Mouse (Mus musculus): ENCODE data around the gene Csnk2b. TPM values are rescaled to one million over a fixed set of nuclear protein-coding genes. Genes with fewer than 3 reads are reported as not detected.
A peak's percentile ranks its signal among the peaks of the same experiment; 100 is the strongest.

Csnk2b gene
- polyA plus RNA-seq, 1 experiment: 515 TPM

GRCm38 (mm10) chr17:35164218-35164567, 42.3 kb upstream of the Csnk2b start:
- peak; percentile 33 for DNase-seq
- Histone ChIP-seq H3K36me3 (ENCODE audit: control insufficient read depth, insufficient read depth, low read length) (peaks cover 26% of the 10 kb centered on the region), H3K27ac (ENCODE audit: control insufficient read depth, insufficient read depth, low read length) (peak overlapping the region; percentile 80), H3K4me3 (ENCODE audit: control insufficient read depth, insufficient read depth, low read length) (peak overlapping the region; percentile 90), H3K4me1 (replicated peaks; ENCODE audit: control insufficient read depth, insufficient read depth, low read length) (peaks cover 16% of the 10 kb centered on the region), H3K27me3 (ENCODE audit: control insufficient read depth, insufficient read depth, low read length) (no peaks in the 10 kb centered on the region)
- under 1% methylated on average over 28 of the region's 28 CpGs for WGBS
- TF ChIP-seq CTCF (IDR thresholded peaks at IDR 0.05; ENCODE audit: borderline replicate concordance, control insufficient read depth, extremely low read depth, insufficient read depth, low read length, poor library complexity): no peak

GRCm38 (mm10) chr17:35163326-35164081, 41.7 kb upstream of the Csnk2b start:
- no peak for DNase-seq
- peak overlapping the region; percentile 80; the same call in 1 of the 2 replicates for H3K27ac ChIP-seq (ENCODE audit: control insufficient read depth, insufficient read depth, low read length)
- peaks cover 14% of the 10 kb centered on the region for H3K4me1 ChIP-seq (replicated peaks; ENCODE audit: control insufficient read depth, insufficient read depth, low read length)
- H3K36me3 ChIP-seq (ENCODE audit: control insufficient read depth, insufficient read depth, low read length): peaks cover 33% of the 10 kb centered on the region
- H3K27me3 ChIP-seq (ENCODE audit: control insufficient read depth, insufficient read depth, low read length): no peaks in the 10 kb centered on the region
- 9% methylated on average over 8 of the region's 8 CpGs for WGBS
- TF ChIP-seq POLR2A (IDR thresholded peaks at IDR 0.05; ENCODE audit: control insufficient read depth, extremely low read depth, insufficient read depth, low read length, poor library complexity) (no peak), CTCF (IDR thresholded peaks at IDR 0.05; ENCODE audit: borderline replicate concordance, control insufficient read depth, extremely low read depth, insufficient read depth, low read length, poor library complexity) (no peak)
- peak overlapping the region; percentile 90 for H3K4me3 ChIP-seq (ENCODE audit: control insufficient read depth, insufficient read depth, low read length)

- peaks cover 14% of the 10 kb centered on the region for H3K4me1 ChIP-seq (replicated peaks; ENCODE audit: control insufficient read depth, insufficient read depth, low read length)
- H3K27me3 ChIP-seq (ENCODE audit: control insufficient read depth, insufficient read depth, low read length): no peaks in the 10 kb centered on the region
- H3K27ac ChIP-seq (ENCODE audit: control insufficient read depth, insufficient read depth, low read length): no peak overlapping the region
- TF ChIP-seq CTCF (IDR thresholded peaks at IDR 0.05; ENCODE audit: borderline replicate concordance, control insufficient read depth, extremely low read depth, insufficient read depth, low read length, poor library complexity) (no peak), POLR2A (IDR thresholded peaks at IDR 0.05; ENCODE audit: control insufficient read depth, extremely low read depth, insufficient read depth, low read length, poor library complexity) (no peak)
- H3K4me3 ChIP-seq (ENCODE audit: control insufficient read depth, insufficient read depth, low read length): no peak overlapping the region
- DNase-seq: no peak
- H3K36me3 ChIP-seq (ENCODE audit: control insufficient read depth, insufficient read depth, low read length): peaks cover 41% of the 10 kb centered on the region
- 56% methylated on average over 12 of the region's 12 CpGs for WGBS
Measured at GRCm38 (mm10) chr17:35162730-35163129, 40.9 kb upstream of the Csnk2b start.

GRCm38 (mm10) chr17:35162121-35162520, 40.3 kb upstream of the Csnk2b start:
- Histone ChIP-seq H3K36me3 (ENCODE audit: control insufficient read depth, insufficient read depth, low read length) (peaks cover 47% of the 10 kb centered on the region), H3K27ac (ENCODE audit: control insufficient read depth, insufficient read depth, low read length) (no peak overlapping the region), H3K4me3 (ENCODE audit: control insufficient read depth, insufficient read depth, low read length) (no peak overlapping the region), H3K27me3 (ENCODE audit: control insufficient read depth, insufficient read depth, low read length) (no peaks in the 10 kb centered on the region), H3K4me1 (replicated peaks; ENCODE audit: control insufficient read depth, insufficient read depth, low read length) (peaks cover 14% of the 10 kb centered on the region)
- no peak for DNase-seq
- TF ChIP-seq POLR2A (IDR thresholded peaks at IDR 0.05; ENCODE audit: control insufficient read depth, extremely low read depth, insufficient read depth, low read length, poor library complexity) (no peak), CTCF (IDR thresholded peaks at IDR 0.05; ENCODE audit: borderline replicate concordance, control insufficient read depth, extremely low read depth, insufficient read depth, low read length, poor library complexity) (no peak)
- 92% methylated on average over 14 of the region's 14 CpGs for WGBS

GRCm38 (mm10) chr17:35161421-35161820, 39.6 kb upstream of the Csnk2b start:
- Histone ChIP-seq H3K27me3 (ENCODE audit: control insufficient read depth, insufficient read depth, low read length) (no peaks in the 10 kb centered on the region), H3K27ac (ENCODE audit: control insufficient read depth, insufficient read depth, low read length) (no peak overlapping the region), H3K36me3 (ENCODE audit: control insufficient read depth, insufficient read depth, low read length) (peaks cover 54% of the 10 kb centered on the region), H3K4me3 (ENCODE audit: control insufficient read depth, insufficient read depth, low read length) (no peak overlapping the region), H3K4me1 (replicated peaks; ENCODE audit: control insufficient read depth, insufficient read depth, low read length) (peaks cover 12% of the 10 kb centered on the region)
- TF ChIP-seq POLR2A (IDR thresholded peaks at IDR 0.05; ENCODE audit: control insufficient read depth, extremely low read depth, insufficient read depth, low read length, poor library complexity): no peak
- TF ChIP-seq CTCF (IDR thresholded peaks at IDR 0.05; ENCODE audit: borderline replicate concordance, control insufficient read depth, extremely low read depth, insufficient read depth, low read length, poor library complexity): no peak
- no peak for DNase-seq
- WGBS: 91% methylated on average over 11 of the region's 11 CpGs

GRCm38 (mm10) chr17:35159638-35160037, 37.8 kb upstream of the Csnk2b start:
- WGBS: 95% methylated on average over 7 of the region's 7 CpGs

More at GRCm38 (mm10) chr17:35159638-35160037, 37.8 kb upstream of the Csnk2b start:
- DNase-seq: no peak
- no peak overlapping the region for H3K27ac ChIP-seq (ENCODE audit: control insufficient read depth, insufficient read depth, low read length)
- no peaks in the 10 kb centered on the region for H3K27me3 ChIP-seq (ENCODE audit: control insufficient read depth, insufficient read depth, low read length)
- TF ChIP-seq POLR2A (IDR thresholded peaks at IDR 0.05; ENCODE audit: control insufficient read depth, extremely low read depth, insufficient read depth, low read length, poor library complexity) (no peak), CTCF (IDR thresholded peaks at IDR 0.05; ENCODE audit: borderline replicate concordance, control insufficient read depth, extremely low read depth, insufficient read depth, low read length, poor library complexity) (no peak)
- H3K4me1 ChIP-seq (replicated peaks; ENCODE audit: control insufficient read depth, insufficient read depth, low read length): peaks cover 8% of the 10 kb centered on the region
- no peak overlapping the region for H3K4me3 ChIP-seq (ENCODE audit: control insufficient read depth, insufficient read depth, low read length)
- peaks cover 71% of the 10 kb centered on the region for H3K36me3 ChIP-seq (ENCODE audit: control insufficient read depth, insufficient read depth, low read length)
